Mouse (Mus musculus): Measurements from ENCODE around the gene Fam162a.

DNA sequence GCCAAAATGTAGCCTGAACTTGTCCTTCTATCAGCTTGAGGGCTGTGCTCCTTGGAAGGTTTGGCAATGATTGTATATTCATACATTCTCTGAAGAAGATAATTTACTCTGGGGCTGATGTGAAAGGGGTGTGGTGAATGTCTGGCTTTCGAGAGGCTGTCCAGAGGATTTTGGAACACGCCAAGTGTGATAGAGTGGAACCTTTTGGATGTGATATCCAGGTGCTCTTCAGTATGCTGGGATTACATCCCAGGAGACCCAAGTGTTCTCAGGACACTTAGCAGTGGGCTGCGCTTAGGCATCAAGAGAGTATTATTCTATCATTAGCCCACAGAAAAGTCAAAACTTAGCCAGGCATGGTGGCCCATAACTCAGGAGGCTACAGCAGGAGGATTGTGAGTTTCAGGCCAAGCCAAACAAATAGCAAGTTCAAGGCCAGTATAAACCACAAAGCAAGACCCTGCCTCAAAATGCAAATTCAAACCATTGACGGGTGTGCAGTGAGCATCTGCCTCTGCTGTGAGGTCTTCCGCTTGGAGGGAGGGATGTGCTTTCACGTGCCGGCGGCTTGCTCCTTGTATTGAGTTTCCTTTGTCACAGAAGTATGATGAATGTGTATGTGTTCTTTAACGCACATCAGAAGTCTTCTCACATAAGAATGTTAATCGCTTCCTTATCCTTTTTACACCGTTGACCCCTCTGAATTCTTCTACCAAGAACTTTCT, 19.6 kb upstream of the Fam162a start:
- TF ChIP-seq POLR2A (IDR thresholded peaks at IDR 0.05; ENCODE audit: low read depth, low read length) (no peak), CTCF (IDR thresholded peaks at IDR 0.05; ENCODE audit: extremely low read depth, insufficient read depth, insufficient read length, insufficient replicate concordance) (no peak)
